Mouse (Mus musculus): ENCODE measurements at regions not wholly inside any gene's neighbourhood (a gene's known extent, or its start where the extent isn't known, plus 50 kb on each side); places are given as distances from the start of the nearest gene placed in this dataset.
"Not testable (repeated sequence)": the region's sequence is repeated elsewhere in the genome, so short reads cannot be mapped to it uniquely, and the experiment has no call there.

DNA sequence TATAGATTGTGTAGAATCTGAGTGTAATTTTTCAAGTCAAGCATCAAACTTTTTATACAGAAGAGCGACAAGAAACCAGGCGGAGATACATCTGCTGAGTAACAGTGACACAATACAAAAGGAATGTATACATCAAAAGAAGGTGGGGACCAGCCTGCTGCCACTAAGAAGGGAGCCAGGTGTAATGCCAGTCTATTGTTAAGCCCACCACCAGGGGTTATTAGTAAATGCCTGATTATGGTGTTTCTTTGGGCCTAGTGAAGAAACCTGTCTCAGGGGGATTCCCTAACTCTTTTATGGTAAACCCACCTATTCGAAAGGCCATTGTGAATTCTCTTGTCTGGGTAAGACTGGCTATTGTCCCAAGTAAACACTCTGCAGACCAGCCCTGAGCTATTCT lies 126.3 kb upstream of the Thpo start:
- not testable (repeated sequence) for DNase-seq (ENCODE audit: low read depth in 1 of 2, low spot score in 2 of 2)

DNA sequence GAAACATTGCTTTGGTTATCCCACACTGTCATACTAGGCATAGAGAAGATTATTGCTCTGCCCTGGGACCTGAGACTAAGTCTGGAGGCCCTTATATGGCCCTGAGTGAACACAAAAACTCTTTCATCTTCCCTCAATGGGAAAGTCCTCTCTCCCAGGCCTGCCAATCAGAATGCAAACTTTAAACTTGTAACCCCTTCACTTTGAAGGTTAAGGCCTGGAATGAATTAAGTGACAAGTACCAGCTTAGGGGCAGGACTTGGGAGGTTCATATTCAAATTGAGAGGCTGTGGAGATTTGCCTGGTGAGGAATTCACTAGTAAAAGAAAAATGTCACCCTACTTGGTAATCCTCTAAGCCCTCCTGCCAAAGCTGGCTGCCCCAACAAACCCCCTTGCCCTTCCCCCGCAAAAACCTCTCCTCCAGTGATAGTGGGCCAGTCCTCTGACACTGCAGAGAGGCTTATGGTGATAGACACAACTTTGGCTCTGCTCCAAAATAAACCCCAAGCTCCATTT lies 120.4 kb upstream of the Thpo start:
- no peak for DNase-seq (ENCODE audit: low read depth in 1 of 2, low spot score in 2 of 2)

DNA sequence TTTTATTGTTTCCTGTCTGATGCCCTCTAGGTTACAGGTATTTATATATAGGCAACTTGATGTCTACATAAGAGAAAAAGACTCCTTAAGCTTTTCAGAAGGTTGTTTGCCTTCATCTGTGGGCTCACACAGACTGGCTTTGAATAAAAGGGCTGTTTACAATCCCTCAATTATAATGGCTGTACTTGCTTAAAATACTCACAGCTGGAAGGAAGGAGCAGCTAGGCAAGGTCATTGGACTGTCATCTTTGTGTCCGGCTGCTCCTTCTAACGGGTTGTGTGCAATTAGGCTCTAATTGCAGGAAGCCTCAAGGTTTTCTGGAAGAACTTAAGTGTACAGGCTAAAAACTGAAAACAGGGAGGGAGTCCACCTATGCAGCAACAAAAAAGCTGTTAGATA lies 103.8 kb upstream of the Thpo start:
- DNase-seq (ENCODE audit: low read depth in 1 of 2, low spot score in 2 of 2): no peak

DNA sequence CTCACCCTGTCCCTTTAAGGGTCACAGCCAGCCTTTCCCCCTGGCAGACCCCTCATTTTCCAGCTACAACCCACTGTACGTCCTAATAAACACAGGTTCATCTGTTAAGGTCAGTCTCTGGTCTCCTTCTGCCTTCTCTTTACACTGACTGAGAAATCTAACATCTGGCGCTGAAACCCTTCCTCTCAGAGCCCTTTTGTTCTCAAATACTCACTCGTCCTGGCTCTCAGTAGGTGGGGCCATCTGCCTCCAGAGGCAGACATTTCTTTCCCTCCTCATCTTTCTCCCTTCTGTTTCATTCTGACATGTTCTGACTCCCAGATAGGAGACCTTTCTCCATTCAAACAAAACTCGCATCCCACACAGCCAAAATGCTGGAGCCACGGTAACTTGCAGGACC lies 102.6 kb upstream of the Thpo start:
- DNase-seq (ENCODE audit: low read depth in 1 of 2, low spot score in 2 of 2): no peak

DNA sequence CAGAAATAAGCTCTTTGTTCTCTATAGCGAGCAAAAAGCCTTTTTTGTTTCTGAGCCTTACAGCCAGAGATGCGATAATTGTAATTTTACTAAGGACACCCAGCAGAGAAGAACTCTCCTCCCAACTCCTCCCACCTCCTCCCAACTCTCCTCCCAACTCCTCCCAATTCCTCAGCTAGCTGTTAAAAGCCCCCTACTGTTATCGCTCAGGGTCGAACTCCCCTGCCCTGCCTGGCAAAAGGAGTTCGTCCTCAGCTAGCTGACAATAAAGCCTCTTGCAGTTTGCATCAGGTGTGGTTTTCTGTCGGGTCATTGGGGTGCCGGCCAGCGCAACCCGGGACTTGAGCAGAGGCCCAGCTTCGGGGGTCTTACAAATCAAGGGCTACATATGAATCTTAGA lies 99.5 kb upstream of the Thpo start:
- not testable (repeated sequence) for DNase-seq (ENCODE audit: low read depth in 1 of 2, low spot score in 2 of 2)

DNA sequence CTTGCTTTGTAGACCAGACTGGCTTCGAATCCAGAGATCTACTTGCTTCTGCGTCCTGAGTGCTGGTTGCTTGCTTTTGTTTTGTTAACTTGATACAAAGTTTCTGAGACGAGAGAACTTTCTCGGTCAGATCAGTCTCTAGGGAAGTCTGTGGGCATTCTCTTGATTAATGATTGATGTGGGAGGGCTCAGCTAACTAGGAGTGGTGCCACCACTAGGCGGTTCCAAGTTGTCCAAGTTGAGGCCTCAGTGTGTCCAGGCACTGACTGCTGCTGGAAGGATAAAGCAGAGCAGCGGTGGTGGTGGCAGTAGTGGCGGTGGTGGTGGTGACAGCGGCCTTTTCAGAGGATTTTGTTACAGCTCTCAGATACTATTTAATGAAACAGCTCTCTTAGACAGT lies 99.0 kb upstream of the Thpo start:
- no peak for DNase-seq (ENCODE audit: low read depth in 1 of 2, low spot score in 2 of 2)

DNA sequence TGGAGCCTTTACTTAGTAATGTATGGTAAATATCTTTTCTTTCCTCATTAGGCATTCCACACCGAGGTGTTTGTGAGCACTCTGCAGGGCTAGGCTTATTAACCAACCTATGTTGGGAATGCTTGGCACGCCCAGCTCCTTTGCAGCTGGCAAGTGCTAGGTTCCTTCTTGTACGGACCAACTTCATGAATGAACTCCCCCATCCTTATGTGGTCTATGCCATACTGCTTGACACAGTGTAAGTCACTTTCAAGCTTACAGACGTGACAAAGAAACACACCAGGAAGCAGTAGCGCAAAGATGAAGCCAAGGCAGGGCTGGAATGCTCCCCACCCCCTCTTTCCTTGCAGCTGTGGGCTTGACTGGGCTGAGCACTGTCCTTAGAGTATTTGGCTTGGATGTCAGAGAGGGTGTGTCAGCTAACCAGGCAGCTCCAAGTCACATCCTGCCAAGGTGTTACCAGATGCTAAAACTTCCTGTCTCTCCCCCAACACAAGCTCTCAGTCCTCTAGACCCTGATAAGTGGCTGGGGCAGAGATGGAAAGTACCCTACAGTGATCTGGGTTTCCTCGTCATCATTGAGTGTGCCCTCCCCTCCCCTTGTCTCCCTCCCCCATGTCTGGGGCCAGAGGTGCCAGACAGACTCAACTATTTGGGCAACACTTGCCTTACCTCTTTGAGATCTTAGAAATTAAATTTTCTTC lies 95.6 kb upstream of the Thpo start:
- no peak for DNase-seq (ENCODE audit: low read depth in 1 of 2, low spot score in 2 of 2)

DNA sequence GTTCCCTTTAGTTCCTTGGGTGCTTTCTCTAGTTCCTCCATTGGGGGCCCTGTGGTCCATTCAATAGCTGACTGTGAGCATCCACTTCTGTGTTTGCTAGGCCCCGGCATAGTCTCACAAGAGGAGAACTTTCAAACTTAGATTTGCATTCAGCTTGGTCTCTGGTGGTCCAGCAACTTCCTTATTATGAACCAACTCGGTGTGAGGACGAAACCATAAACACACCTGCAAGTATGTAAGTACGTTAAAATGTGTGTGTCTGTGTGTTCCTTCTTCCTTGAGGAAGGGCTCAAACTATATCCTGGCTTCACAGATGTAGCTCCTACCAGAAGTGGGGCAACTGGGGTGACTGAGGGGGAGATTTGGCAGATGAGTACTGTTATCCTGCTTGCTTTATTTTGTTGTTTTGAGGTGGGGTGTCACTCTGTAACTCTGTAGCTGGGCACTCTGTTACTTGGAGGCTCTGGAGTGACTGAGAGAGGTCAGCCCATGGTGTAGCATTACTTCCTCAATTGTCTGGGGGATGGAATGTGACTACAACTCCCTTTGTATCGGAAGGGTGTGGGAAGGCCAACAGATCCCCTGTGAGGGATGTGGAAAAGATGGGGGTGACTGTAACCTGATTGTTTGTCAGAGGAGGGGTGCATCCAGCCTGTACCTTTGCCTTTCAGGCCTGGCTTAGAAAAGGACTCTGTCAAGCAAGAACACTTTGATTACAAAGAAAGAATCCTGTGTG lies 94.9 kb upstream of the Thpo start:
- no peak for DNase-seq (ENCODE audit: low read depth in 1 of 2, low spot score in 2 of 2)

DNA sequence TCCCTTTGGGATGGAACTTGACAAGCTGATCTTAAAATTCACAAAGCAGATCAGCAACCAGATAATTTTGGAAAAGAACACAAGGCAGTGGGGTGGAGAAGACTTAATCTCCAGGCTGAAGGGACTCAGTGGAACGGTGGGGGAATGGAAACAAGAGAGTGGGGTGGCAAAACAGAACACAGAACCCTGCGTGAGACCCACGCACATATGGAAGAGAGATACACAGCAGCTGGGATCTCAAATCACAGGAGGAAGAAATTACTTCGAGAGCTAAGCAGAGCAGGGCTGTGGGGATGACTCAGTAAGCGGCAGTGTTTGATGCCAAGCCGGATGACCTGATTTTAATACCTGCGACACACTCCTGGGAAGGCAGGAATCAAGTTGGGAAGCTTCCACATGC lies 89.9 kb upstream of the Thpo start:
- DNase-seq (ENCODE audit: low read depth in 1 of 2, low spot score in 2 of 2): no peak

DNA sequence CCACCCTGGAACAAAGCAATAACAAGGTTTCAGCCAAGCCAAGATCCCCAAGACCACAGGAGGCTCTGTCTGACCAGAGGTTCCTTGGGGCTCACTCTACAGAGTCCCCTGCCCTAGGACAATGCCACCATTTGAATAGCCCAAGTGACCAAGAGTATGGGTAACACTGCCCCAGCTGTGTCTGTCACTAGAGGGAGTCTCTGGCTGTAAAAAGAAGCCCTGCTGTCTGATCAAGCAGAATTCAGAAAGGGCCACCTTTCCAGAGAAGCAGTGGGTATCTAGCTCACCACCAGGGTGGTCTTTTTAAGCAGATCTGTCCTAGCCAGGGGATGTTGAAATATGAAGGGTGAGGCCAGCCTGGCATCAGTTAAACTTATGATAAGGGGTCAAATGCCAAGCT lies 86.6 kb upstream of the Thpo start:
- DNase-seq (ENCODE audit: low read depth in 1 of 2, low spot score in 2 of 2): no peak

DNA sequence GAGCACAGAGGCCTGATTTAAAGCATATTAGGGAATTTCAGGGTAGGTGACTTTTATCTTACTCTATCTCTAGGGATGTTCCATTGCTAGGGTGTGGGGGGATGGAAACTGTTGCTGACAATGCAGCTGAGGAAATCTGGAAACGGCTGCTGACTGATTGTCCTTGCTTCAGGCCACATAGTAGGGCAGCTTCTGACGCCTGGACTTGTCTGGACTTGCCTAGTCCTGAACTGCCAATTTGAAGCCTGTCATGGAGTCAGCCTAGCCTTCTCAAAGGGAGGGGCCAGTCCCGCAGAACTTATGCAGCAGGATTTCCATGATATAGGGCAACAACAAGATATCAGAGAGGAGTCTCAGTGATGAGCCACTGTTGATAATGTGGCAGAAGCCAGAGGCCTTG lies 85.3 kb upstream of the Thpo start:
- no peak for DNase-seq (ENCODE audit: low read depth in 1 of 2, low spot score in 2 of 2)

DNA sequence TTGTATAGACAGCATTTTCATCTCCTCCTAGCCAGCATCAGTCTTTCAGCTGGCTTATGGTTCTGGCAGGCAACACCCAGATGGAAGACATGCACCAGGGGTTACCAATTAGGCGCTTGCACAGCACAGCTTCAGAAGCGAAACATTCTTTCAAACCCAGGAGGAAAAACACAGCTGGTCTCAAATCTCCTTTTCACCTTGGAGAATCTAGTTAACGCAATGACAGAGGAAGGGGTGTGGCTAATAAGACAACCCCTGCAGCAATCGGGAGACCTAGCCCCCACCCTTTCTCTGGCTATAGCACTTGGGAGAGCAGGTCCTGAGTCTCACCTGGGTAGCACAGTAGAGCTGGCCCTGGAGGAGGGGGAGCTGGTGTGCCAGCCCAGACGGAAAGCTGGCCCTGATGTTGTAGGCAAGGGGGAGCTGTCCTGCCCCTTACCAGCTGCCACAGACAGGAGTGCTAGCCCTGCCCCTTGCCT lies 84.4 kb upstream of the Thpo start:
- no peak for DNase-seq (ENCODE audit: low read depth in 1 of 2, low spot score in 2 of 2)

DNA sequence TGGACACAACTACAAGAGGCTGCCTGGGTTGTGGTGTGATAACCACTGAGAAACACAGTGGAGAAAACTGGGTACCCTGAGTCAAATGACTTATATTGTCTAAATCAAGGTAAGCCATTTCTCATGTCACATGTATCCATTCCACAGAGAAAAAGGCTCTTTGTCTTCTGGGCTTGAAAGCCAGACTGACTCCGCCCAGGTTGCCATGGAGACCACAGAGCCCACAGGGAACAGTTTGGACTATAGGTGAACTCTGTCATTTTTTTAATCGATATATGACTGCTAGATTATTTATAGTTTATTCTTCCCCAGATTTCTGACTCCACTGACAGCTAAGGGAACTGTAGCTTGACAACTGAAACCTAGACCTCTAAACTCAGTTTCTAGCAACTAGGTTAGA lies 80.7 kb upstream of the Thpo start:
- no peak for DNase-seq (ENCODE audit: low read depth in 1 of 2, low spot score in 2 of 2)

DNA sequence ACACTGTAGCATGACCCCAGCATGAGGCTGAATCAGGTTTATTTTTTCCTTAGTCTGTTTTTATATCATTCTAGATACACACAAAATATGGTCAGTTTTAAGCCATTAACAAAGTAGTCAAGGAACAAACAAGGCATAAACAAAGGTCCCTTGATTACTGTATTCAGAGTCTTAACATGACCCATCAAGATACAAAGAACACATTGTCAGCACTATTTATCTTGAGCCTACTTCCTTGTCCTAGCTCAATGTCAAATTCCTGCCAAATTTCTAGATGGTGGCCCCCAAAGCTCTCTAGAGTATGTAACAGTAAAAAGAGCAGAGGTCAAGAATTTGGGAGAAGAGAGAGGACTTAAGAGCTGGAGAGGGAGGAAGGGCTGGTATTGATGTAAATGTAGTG lies 79.9 kb upstream of the Thpo start:
- DNase-seq (ENCODE audit: low read depth in 1 of 2, low spot score in 2 of 2): no peak

DNA sequence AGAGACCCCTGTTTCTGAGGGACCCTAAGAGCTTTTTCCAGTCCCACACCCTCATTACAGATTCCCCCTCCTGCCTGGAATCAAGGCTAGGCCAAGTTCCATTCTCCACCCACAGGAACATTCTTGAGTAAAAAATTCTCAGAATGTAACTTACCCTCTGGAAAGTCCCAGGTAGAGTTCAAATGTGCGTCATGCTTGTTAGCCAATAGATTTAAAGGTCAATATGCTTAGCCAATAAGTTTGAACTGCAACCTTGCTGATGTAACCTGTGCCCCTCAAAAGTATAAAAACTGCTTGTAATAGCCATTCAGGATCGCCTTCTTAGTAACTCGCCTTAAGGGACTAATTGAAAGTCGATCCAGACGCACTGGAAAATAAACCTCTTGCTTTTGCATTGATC lies 77.7 kb upstream of the Thpo start:
- DNase-seq (ENCODE audit: low read depth in 1 of 2, low spot score in 2 of 2): not testable (repeated sequence)

DNA sequence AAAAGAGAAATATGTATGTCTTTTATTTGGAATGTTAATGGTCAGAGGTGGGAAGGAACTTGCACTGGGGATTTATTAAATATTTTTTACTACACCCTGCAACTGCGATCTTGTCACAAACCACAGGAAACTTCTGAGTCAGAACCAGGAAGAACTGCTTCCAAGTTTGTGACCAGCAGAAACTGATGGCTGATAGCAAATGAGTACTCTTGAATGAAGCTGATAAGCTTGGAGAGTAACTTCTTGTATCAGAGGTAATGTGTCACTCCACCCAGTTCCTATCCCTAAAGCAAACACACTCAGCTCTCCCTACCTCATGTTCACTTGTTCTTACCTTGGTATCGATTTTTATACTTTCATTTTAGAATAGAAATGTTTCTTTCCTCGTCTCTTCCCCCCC lies 76.0 kb upstream of the Thpo start:
- no peak for DNase-seq (ENCODE audit: low read depth in 1 of 2, low spot score in 2 of 2)

DNA sequence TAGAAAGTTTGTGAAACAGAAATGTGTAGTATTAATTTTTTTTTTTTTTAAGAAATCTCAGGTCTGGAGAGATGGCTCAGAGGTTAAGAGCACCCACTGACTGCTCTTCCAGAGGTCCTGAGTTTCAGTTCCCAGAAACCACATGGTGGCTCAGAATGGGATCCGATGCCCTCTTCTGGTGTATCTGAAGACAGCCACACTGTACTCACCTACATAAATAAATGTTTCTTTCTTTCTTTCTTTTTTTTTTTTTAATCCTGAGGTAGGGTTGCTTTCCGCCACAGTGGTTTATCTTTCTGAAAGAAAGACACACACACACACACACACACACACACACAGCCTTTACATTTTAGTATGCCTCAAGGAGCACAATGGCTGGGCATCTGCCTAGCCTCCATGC lies 74.0 kb upstream of the Thpo start:
- DNase-seq (ENCODE audit: low read depth in 1 of 2, low spot score in 2 of 2): no peak

DNA sequence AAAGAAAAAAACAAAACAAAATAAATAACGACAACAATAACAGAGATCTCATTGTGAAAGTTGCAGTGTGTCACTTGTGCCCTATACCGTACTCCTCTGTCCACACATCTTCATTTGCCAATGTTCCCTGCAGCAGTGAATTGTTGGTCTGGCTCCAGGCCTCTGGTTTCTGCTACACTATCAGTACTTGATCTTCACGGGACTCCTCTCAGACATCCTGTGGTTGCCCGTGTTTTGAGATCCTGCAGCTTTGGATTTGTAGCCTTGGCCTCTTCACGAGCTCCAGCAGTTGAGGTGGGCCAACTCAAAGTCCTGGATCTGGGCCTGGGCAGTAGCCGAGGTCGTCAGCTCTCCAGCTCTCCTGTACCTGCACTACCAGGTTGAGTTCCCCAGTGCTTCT lies 72.4 kb upstream of the Thpo start:
- no peak for DNase-seq (ENCODE audit: low read depth in 1 of 2, low spot score in 2 of 2)

DNA sequence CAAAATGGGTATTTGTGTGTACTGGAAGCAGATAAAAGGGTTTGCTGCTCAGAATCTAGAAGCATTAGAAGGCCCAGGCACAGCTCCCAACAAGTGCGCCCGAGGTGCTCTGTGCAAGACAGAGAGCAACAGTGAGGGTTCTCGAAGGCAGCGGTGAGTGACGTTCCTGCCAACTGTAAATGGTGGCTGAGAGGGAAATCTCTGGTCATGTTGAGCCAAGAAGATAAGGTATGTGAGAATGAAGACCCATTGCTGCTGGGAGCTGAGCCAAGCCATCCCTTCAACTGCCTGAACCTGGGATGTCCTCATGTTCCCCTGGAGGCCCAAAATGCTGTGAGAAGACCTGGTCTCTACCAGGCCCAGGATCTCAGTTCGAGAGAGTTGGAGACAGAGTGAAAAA lies 71.5 kb upstream of the Thpo start:
- no peak for DNase-seq (ENCODE audit: low read depth in 1 of 2, low spot score in 2 of 2)

DNA sequence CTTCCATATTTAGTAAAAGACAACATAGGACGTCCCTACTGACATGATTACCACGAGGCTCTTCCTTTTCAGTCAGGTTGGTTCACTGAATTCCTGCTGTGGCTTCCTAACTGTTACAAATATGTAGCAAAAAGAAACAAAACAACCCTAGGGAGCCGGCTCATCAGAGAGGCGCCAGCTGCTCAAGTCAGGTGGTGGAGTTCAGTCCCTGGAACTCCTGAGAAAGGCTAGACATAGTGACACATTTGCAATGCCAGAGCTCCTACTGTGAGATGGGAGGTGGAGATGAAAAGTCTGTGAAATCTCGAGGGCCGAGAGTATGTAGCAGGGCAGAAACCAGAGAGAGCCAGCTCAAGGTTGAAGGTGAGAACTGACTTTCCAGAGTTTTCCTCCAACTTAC lies 70.8 kb upstream of the Thpo start:
- no peak for DNase-seq (ENCODE audit: low read depth in 1 of 2, low spot score in 2 of 2)

DNA sequence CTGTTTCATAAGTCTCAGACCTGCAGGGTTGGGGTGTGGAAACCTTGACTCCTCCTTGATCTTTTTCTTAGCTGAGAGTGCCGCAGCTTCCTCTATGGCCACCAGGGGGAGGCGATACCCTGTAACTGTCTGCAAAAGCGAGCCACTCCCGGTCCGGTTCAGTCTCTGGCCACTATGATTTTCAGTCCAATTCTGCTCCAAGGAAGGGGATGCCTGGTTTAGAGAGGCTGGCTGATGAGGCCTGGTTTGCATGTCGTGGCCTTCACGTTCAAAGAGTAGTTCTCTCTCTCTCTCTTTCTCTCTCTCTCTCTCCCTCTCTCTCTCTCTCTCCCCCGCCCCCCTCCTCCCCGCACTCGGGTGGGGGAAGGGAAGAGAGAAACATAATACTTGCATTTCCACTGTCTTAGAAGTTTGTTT lies 70.3 kb upstream of the Thpo start:
- DNase-seq (ENCODE audit: low read depth in 1 of 2, low spot score in 2 of 2): peak; percentile 24 to 45

DNA sequence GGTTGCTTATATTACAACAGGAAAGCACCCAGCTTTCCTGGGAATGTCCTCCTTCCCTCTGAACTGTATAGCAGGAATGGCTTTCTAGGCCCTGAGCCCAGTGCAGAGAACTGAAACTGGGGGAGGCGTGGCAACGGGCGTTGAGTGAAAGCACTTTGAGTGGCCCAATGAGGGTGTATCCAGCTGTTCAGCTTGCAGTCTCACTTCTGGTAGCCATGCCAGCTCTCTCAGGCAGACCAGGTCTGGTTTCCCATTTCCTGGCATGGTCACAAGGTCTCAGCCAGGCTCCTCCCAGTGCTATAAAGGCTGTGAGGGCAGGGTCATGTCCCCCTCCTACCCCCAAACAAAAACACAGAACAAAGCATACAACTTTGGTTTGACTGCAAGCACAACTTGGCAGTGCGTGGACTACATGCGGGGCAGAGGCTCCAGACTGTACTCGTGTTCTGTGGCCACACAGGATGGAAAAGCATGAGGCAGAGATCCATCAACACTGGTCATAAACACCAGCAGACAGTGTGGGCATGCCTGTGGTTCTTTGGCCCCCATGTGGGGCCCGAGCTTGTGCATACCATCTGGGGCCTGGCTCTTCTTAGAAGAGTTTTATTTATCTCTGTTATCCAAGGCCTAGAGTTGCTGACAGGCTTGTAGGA lies 69.1 kb upstream of the Thpo start:
- peak in 1 of 2 experiments; percentile 4 for DNase-seq (ENCODE audit: low read depth in 1 of 2, low spot score in 2 of 2)
